Comparison of ENCODE assay signal across 22 mouse cellular contexts in the genomic region with DNA sequence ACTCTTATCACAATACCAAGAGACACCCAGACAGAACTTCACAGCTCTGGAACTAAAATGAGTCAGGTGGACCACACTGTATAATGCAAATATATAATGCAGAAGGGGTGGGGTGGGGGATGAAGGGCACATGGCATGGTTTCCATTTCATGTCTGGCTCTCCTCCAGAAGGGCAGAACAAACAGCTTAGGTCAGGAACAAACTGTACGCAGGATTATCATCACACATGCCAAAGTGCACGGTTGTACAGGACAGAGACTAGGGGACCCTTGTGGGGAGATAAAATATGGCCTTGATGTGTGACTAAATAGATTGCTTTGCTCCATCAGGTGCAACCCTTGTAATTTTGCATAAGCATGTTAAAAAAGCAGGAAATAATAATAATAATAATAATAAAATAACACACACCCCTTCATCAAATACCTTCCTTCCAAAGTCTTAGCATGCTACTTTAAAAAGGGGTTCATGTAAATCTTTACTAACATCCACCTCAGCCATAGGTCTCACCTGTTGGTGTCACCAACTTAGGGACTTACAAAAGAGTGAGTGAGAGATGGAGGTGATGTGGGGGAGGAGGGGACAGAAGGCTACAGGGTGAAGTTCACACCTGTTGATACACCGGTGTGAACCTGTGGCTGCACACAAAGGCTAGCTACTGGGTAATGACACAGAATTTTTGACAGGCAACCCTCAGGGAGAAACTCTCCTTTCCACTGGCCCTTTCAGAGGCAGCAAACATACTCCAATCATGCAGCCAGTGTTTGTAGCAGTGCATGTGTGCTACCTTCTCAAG. TPM values are rescaled to one million over a fixed set of nuclear protein-coding genes. Genes with fewer than 3 reads are reported as not detected.
DNase-seq lines count a peak whose midpoint lies in the region; ATAC-seq and TF ChIP-seq lines count a peak whose summit lies in the region.
"Had no signal": no experiment of that assay in that cellular context is flagged by ENCODE, and none has a peak within 500 bp of the region (broad histone marks: within the 10 kb centered on the region; RNA-seq: fewer than 3 reads in every experiment).

No protein-coding gene starts in this region.

- no peaks in the 10 kb centered on the region for H3K27me3 ChIP-seq in heart, embryonic 13.5 days (replicated peaks)
- no peaks in the 10 kb centered on the region for H3K27me3 ChIP-seq in heart, embryonic 11.5 days (ENCODE audit: control insufficient read depth, insufficient read depth, low read length)
- H3K27me3 ChIP-seq in liver, adult 2 months (ENCODE audit: control insufficient read depth, insufficient read depth, low read length): no peaks in the 10 kb centered on the region
- H3K27me3 ChIP-seq in liver, embryonic 12.5 days (replicated peaks): no peaks in the 10 kb centered on the region
- H3K27me3 ChIP-seq: hindbrain, embryonic 15.5 days; midbrain, embryonic 12.5 days; neural tube, embryonic 12.5 days had no signal

- ATAC-seq in heart, embryonic 13.5 days (ENCODE audit: extremely low read depth, insufficient number of reproducible peaks, low FRiP score, low TSS enrichment): no peak
- no peak for ATAC-seq in heart, embryonic 11.5 days (replicated peaks; ENCODE audit: insufficient number of reproducible peaks, low FRiP score, low TSS enrichment)
- no peak for ATAC-seq in liver, embryonic 12.5 days
- no peak for ATAC-seq in cerebellum, adult (ENCODE audit: insufficient number of reproducible peaks, low FRiP score, low TSS enrichment)

- H3K9ac ChIP-seq in heart, embryonic 13.5 days: no peak overlapping the region
- H3K9ac ChIP-seq in heart, embryonic 11.5 days (ENCODE audit: low read depth, low read length): no peak overlapping the region
- H3K9ac ChIP-seq in liver, adult 2 months (ENCODE audit: low read depth, low read length): no peak overlapping the region
- H3K9ac ChIP-seq in liver, embryonic 12.5 days: no peak overlapping the region
- H3K9ac ChIP-seq: hindbrain, embryonic 15.5 days; midbrain, embryonic 12.5 days; neural tube, embryonic 12.5 days had no signal

- TF ChIP-seq CTCF in liver, adult 2 months (IDR thresholded peaks at IDR 0.05; ENCODE audit: low read depth, low read length): no peak

- H3K4me2 ChIP-seq in heart, embryonic 13.5 days: no peak overlapping the region
- H3K4me2 ChIP-seq in heart, embryonic 11.5 days: no peak overlapping the region
- H3K4me2 ChIP-seq in liver, embryonic 12.5 days: no peak overlapping the region
- H3K4me2 ChIP-seq: hindbrain, embryonic 15.5 days; midbrain, embryonic 12.5 days; neural tube, embryonic 12.5 days had no signal

- no peak for TF ChIP-seq POLR2A in liver, adult 2 months (IDR thresholded peaks at IDR 0.05; ENCODE audit: extremely low read depth, insufficient read depth, low read length)

- peaks cover 47% of the 10 kb centered on the region for H3K4me1 ChIP-seq in heart, embryonic 13.5 days
- H3K4me1 ChIP-seq in heart, embryonic 11.5 days (ENCODE audit: control insufficient read depth, insufficient read depth, low read length): peaks cover 9% of the 10 kb centered on the region
- peaks cover 40% of the 10 kb centered on the region for H3K4me1 ChIP-seq in liver, adult 2 months (ENCODE audit: control insufficient read depth, insufficient read depth, low read length)
- H3K4me1 ChIP-seq in liver, embryonic 12.5 days: no peaks in the 10 kb centered on the region
- H3K4me1 ChIP-seq: embryonic facial prominence, embryonic 10.5 days; hindbrain, embryonic 15.5 days; midbrain, embryonic 12.5 days; neural tube, embryonic 12.5 days had no signal

- WGBS in heart, embryonic 13.5 days: 47% methylated on average over 3 of the region's 3 CpGs
- WGBS in heart, embryonic 11.5 days (ENCODE audit: insufficient replicate concordance): 62% methylated on average over 3 of the region's 3 CpGs
- 13% methylated on average over 3 of the region's 3 CpGs for WGBS in liver, adult 2 months
- 82% methylated on average over 3 of the region's 3 CpGs for WGBS in liver, embryonic 12.5 days (ENCODE audit: insufficient replicate concordance)

- peak overlapping the region; percentile 55 for H3K27ac ChIP-seq in heart, embryonic 13.5 days (replicated peaks)
- no peak overlapping the region for H3K27ac ChIP-seq in heart, embryonic 11.5 days (ENCODE audit: low read depth, low read length)
- H3K27ac ChIP-seq in liver, adult 2 months (replicated peaks; ENCODE audit: insufficient read depth, low read depth, low read length): peak overlapping the region; percentile 63
- no peak overlapping the region for H3K27ac ChIP-seq in liver, embryonic 12.5 days
- H3K27ac ChIP-seq: embryonic facial prominence, embryonic 10.5 days; hindbrain, embryonic 15.5 days; kidney, postnatal 0 days; midbrain, embryonic 12.5 days; neural tube, embryonic 12.5 days had no signal

- no peak overlapping the region for H3K4me3 ChIP-seq in heart, embryonic 13.5 days
- no peak overlapping the region for H3K4me3 ChIP-seq in heart, embryonic 11.5 days (ENCODE audit: low read depth, low read length)
- no peak overlapping the region for H3K4me3 ChIP-seq in liver, adult 2 months (ENCODE audit: insufficient read depth, low read depth, low read length)
- H3K4me3 ChIP-seq in liver, embryonic 12.5 days: no peak overlapping the region
- H3K4me3 ChIP-seq: embryonic facial prominence, embryonic 10.5 days; hindbrain, embryonic 15.5 days; midbrain, embryonic 12.5 days; neural tube, embryonic 12.5 days had no signal

- peaks cover 2% of the 10 kb centered on the region; the same call in 1 of the 2 replicates for H3K79me2 ChIP-seq in liver, adult 2 months (ENCODE audit: control insufficient read depth, insufficient read depth, low read length)

- peak; percentile 81 for DNase-seq in liver, adult 2 months (ENCODE audit: extremely low read depth, low read depth, low spot score)
- peak; percentile 26 for DNase-seq in testis, postnatal 14 days (ENCODE audit: low spot score)
- no peak for DNase-seq in testis, postnatal 10 days (ENCODE audit: low spot score)
- DNase-seq: adrenal gland, postnatal 25 days; B cell, adult 2 months; cerebellum, adult 18-20 months; cerebellum, postnatal 36 days; kidney, adult 18-20 months; lung, adult 2 months had no signal

- H3K36me3 ChIP-seq in heart, embryonic 13.5 days: peaks cover 29% of the 10 kb centered on the region
- H3K36me3 ChIP-seq in heart, embryonic 11.5 days (ENCODE audit: control insufficient read depth, insufficient read depth, low read length): peaks cover 5% of the 10 kb centered on the region
- peaks cover 5% of the 10 kb centered on the region for H3K36me3 ChIP-seq in liver, adult 2 months (ENCODE audit: control insufficient read depth, insufficient read depth, low read length)
- H3K36me3 ChIP-seq in liver, embryonic 12.5 days: no peaks in the 10 kb centered on the region

- H3K9me3 ChIP-seq in heart, embryonic 13.5 days: no peaks in the 10 kb centered on the region
- no peaks in the 10 kb centered on the region for H3K9me3 ChIP-seq in heart, embryonic 11.5 days (replicated peaks; ENCODE audit: control insufficient read depth, low read length)
- no peaks in the 10 kb centered on the region for H3K9me3 ChIP-seq in liver, embryonic 12.5 days (replicated peaks)
- H3K9me3 ChIP-seq: embryonic facial prominence, embryonic 10.5 days; hindbrain, embryonic 15.5 days; midbrain, embryonic 12.5 days; neural tube, embryonic 12.5 days had no signal

RNA-seq across cellular contexts. Expression of gene Gm9747, which starts 6.7 kb away (rescaled TPM):
- polyA plus RNA-seq in heart, embryonic 13.5 days (2015; fragmentation: Nextera tagmentation; extraction: Ambion mirVana): 33.4 and 34.4 TPM in 2 replicates
- 33.1 and 40.5 TPM in 2 replicates for polyA plus RNA-seq in heart, embryonic 11.5 days (2014; fragmentation: Nextera tagmentation; extraction: Ambion mirVana)
- total RNA-seq in liver, adult 2 months (2014; rRNA removed): not detected in 2 replicates
- 0.05 TPM in 1 of 2 replicates, not detected in the other for polyA plus RNA-seq in liver, adult 2 months (2012; rRNA removed)
- polyA plus RNA-seq in liver, embryonic 12.5 days (2016; fragmentation: Nextera tagmentation; extraction: Ambion mirVana): 4.0 and 4.5 TPM in 2 replicates
- total RNA-seq: adrenal gland, postnatal 25 days; gastrocnemius, adult 8-10 months; heart, postnatal 10 days; layer of hippocampus, postnatal 14 days; megakaryocyte progenitor cell, adult 5-6 weeks had no signal

RNA-seq across cellular contexts. Expression of gene Irs1, which starts 51.6 kb away (rescaled TPM):
- 9.3 and 9.5 TPM in 2 replicates for polyA plus RNA-seq in heart, embryonic 13.5 days (2015; fragmentation: Nextera tagmentation; extraction: Ambion mirVana)
- polyA plus RNA-seq in heart, embryonic 11.5 days (2014; fragmentation: Nextera tagmentation; extraction: Ambion mirVana): 8.4 and 10.9 TPM in 2 replicates
- total RNA-seq in liver, adult 2 months (2014; rRNA removed): 7.6 and 13.3 TPM in 2 replicates
- polyA plus RNA-seq in liver, adult 2 months (2012; rRNA removed): 8.2 TPM in 2 replicates
- 1.8 and 1.9 TPM in 2 replicates for polyA plus RNA-seq in liver, embryonic 12.5 days (2016; fragmentation: Nextera tagmentation; extraction: Ambion mirVana)
- total RNA-seq: megakaryocyte progenitor cell, adult 5-6 weeks had no signal

Comparison
In these comparisons a context has a peak if more than half of its experiments do, and no peak if none do; other contexts are left out.
1. H3K27ac ChIP-seq: peak in heart, embryonic 13.5 days (single experiment) and liver, adult 2 months (single experiment); none in heart, embryonic 11.5 days (single experiment) and liver, embryonic 12.5 days (single experiment).